8 mouse cellular contexts compared by ENCODE assay signal in the genomic region with DNA sequence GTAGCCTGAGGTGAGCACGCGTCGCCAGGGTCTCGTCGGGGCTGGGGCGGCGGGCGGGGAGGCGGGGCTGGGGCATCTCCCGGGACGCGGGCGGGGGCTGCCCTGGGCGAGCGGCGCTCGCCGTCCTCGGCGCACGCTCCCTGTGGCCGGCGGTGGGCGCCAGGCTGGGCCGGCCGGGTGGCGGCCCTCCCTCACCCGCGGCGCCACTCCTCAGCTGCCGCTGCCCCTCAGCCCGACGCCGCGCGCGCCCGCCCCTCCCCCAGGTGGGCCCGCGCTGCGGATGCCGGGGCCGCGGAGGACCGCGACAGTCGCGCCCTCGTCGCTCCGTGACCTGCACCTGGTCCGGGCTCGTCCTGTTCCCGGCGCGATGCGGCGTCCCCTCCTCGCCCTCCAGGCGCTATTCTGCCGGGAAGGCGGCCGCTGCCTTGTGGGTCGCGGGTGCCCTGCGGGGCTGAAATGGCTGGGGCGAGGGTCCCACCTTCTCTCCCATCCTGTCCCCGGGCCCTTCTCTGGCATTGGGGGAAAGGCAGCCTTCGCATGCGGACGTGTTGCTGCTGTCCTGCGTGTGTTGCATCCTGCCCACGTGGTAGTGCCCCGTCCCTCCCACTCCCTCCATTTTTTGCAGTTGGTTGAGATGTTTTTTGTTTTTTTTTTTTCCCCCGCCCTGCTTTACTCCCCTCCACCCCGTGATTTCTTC. TPM values are rescaled to one million over a fixed set of nuclear protein-coding genes. Genes with fewer than 3 reads are reported as not detected.
DNase-seq lines count a peak whose midpoint lies in the region; ATAC-seq and TF ChIP-seq lines count a peak whose summit lies in the region.

No protein-coding gene starts in this region.

- peaks cover 38% of the 10 kb centered on the region for H3K4me1 ChIP-seq in E14TG2a.4 (replicated peaks; ENCODE audit: low read depth, low read length)
- H3K4me1 ChIP-seq in embryonic fibroblast, embryonic 13.5 days (ENCODE audit: control insufficient read depth, insufficient read depth, low read length) = peaks cover under 1% of the 10 kb centered on the region; the same call in 1 of the 2 replicates
- peaks cover 48% of the 10 kb centered on the region for H3K4me1 ChIP-seq in heart, embryonic 13.5 days
- H3K4me1 ChIP-seq in kidney, postnatal 0 days (replicated peaks; ENCODE audit: insufficient read depth, low read length) = 0 out of 2 replicates have a peak, but pooled peaks cover 9% of the 10 kb centered on the region

- peak overlapping the region; percentile 99 for H3K9ac ChIP-seq in heart, embryonic 13.5 days
- peak overlapping the region; percentile 98 for H3K9ac ChIP-seq in kidney, postnatal 0 days (ENCODE audit: low read depth, low read length)

- peak overlapping the region; percentile 95 for H3K4me3 ChIP-seq in E14TG2a.4 (replicated peaks; ENCODE audit: low read length)
- H3K4me3 ChIP-seq in embryonic fibroblast, embryonic 13.5 days (ENCODE audit: insufficient read depth, low read length) = peak overlapping the region; percentile 67
- peak overlapping the region; percentile 98 for H3K4me3 ChIP-seq in heart, embryonic 13.5 days
- H3K4me3 ChIP-seq in kidney, postnatal 0 days (replicated peaks; ENCODE audit: low read depth, low read length) = peak overlapping the region; percentile 97

- H3K4me2 ChIP-seq in heart, embryonic 13.5 days = peak overlapping the region; percentile 89
- peak overlapping the region; percentile 87 for H3K4me2 ChIP-seq in kidney, postnatal 0 days (ENCODE audit: low read length)

- WGBS in heart, embryonic 13.5 days = under 1% methylated on average over 62 of the region's 76 CpGs
- under 1% methylated on average over 48 of the region's 76 CpGs for WGBS in kidney, postnatal 0 days

- peak; percentile 72 for DNase-seq in adrenal gland, postnatal 14 days
- DNase-seq in kidney, postnatal 0 days (ENCODE audit: low spot score) = peak; percentile 71
- peak; percentile 63 for DNase-seq in lung, postnatal 10 days
- peak; percentile 33 for DNase-seq in ovary, postnatal 10 days (ENCODE audit: low spot score)
- DNase-seq in thymus, postnatal 25 days = peak; percentile 68

- peak; percentile 62; the same call in 1 of the 2 replicates for TF ChIP-seq POLR2A in embryonic fibroblast, embryonic 13.5 days (IDR thresholded peaks at IDR 0.05; ENCODE audit: low read depth, low read length)

- ATAC-seq in heart, embryonic 13.5 days (ENCODE audit: extremely low read depth, insufficient number of reproducible peaks, low FRiP score, low TSS enrichment) = peak; percentile 55; the same call in 1 of the 2 replicates
- ATAC-seq in kidney, postnatal 0 days (replicated peaks; ENCODE audit: low FRiP score, low read depth) = peak; percentile 74

- H3K27ac ChIP-seq in embryonic fibroblast, embryonic 13.5 days (ENCODE audit: insufficient read depth, low read length) = peak overlapping the region; percentile 83
- peak overlapping the region; percentile 99 for H3K27ac ChIP-seq in heart, embryonic 13.5 days (replicated peaks)
- H3K27ac ChIP-seq in kidney, postnatal 0 days = peak overlapping the region; percentile 99

- H3K27me3 ChIP-seq in E14TG2a.4 (ENCODE audit: insufficient read depth, low read length) = peaks cover 4% of the 10 kb centered on the region; the same call in 1 of the 2 replicates
- no peaks in the 10 kb centered on the region for H3K27me3 ChIP-seq in heart, embryonic 13.5 days (replicated peaks)
- H3K27me3 ChIP-seq in kidney, postnatal 0 days (ENCODE audit: insufficient read depth, low read length) = no peaks in the 10 kb centered on the region

- no peak for TF ChIP-seq CTCF in E14TG2a.4 (conservative IDR thresholded peaks at IDR 0.05; ENCODE audit: low read length)
- TF ChIP-seq CTCF in embryonic fibroblast, embryonic 13.5 days (IDR thresholded peaks at IDR 0.05; ENCODE audit: borderline replicate concordance, insufficient read depth, low read length) = no peak
- no peak for TF ChIP-seq CTCF in kidney, postnatal 0 days (IDR thresholded peaks at IDR 0.05; ENCODE audit: low read depth)

- H3K9me3 ChIP-seq in E14TG2a.4 (ENCODE audit: low read length) = no peaks in the 10 kb centered on the region
- no peaks in the 10 kb centered on the region for H3K9me3 ChIP-seq in heart, embryonic 13.5 days
- no peaks in the 10 kb centered on the region for H3K9me3 ChIP-seq in kidney, postnatal 0 days (replicated peaks; ENCODE audit: low read length)

- no peaks in the 10 kb centered on the region for H3K36me3 ChIP-seq in E14TG2a.4 (ENCODE audit: insufficient read depth, low read length)
- H3K36me3 ChIP-seq in heart, embryonic 13.5 days = no peaks in the 10 kb centered on the region
- H3K36me3 ChIP-seq in kidney, postnatal 0 days (ENCODE audit: insufficient read depth, low read length) = no peaks in the 10 kb centered on the region

RNA-seq across cellular contexts. Expression of a gene that starts 0.7 kb away (rescaled TPM):
- 8.8 and 10.7 TPM in 2 replicates for total RNA-seq in adrenal gland, postnatal 14 days (2021)
- 3.5 and 4.9 TPM in 2 replicates for polyA plus RNA-seq in embryonic fibroblast, embryonic 13.5 days (2011; ENCODE audit: insufficient read length, low read depth, missing spikeins)
- 2.9 and 5.6 TPM in 2 replicates for polyA plus RNA-seq in heart, embryonic 13.5 days (2015; fragmentation: Nextera tagmentation; extraction: Ambion mirVana)
- polyA plus RNA-seq in kidney, postnatal 0 days (2015; fragmentation: Nextera tagmentation; extraction: Ambion mirVana) = 5.2 and 6.3 TPM in 2 replicates

RNA-seq across cellular contexts. Expression of a gene that starts 3.2 kb away (rescaled TPM):
- total RNA-seq in adrenal gland, postnatal 14 days (2021) = 26.9 and 32.0 TPM in 2 replicates
- polyA plus RNA-seq in embryonic fibroblast, embryonic 13.5 days (2011; ENCODE audit: insufficient read length, low read depth, missing spikeins) = 40.3 and 48.6 TPM in 2 replicates
- polyA plus RNA-seq in heart, embryonic 13.5 days (2015; fragmentation: Nextera tagmentation; extraction: Ambion mirVana) = 19.1 and 19.5 TPM in 2 replicates
- polyA plus RNA-seq in kidney, postnatal 0 days (2015; fragmentation: Nextera tagmentation; extraction: Ambion mirVana) = 14.6 and 16.7 TPM in 2 replicates

RNA-seq across cellular contexts. Expression of a gene that starts 47.6 kb away (rescaled TPM):
- total RNA-seq in adrenal gland, postnatal 14 days (2021) = 0.22 and 0.79 TPM in 2 replicates
- not detected in 2 replicates for polyA plus RNA-seq in embryonic fibroblast, embryonic 13.5 days (2011; ENCODE audit: insufficient read length, low read depth, missing spikeins)
- 4.1 and 4.4 TPM in 2 replicates for polyA plus RNA-seq in heart, embryonic 13.5 days (2015; fragmentation: Nextera tagmentation; extraction: Ambion mirVana)
- polyA plus RNA-seq in kidney, postnatal 0 days (2015; fragmentation: Nextera tagmentation; extraction: Ambion mirVana) = 1.7 TPM in 2 replicates

Comparison
In these comparisons a context has a peak if more than half of its experiments do, and no peak if none do; other contexts are left out.
1. Peak in every context shown above with its lines: DNase-seq, ATAC-seq, H3K4me3 ChIP-seq and H3K27ac ChIP-seq.